Mouse (Mus musculus) ES-Bruce4 (cell line): ENCODE measurements around the gene Zkscan6. TPM values are rescaled to one million over a fixed set of nuclear protein-coding genes. Genes with fewer than 3 reads are reported as not detected.

Source experiments
- H3K27ac ChIP-seq: 2 replicates; pipeline ENCODE4 v1.5.1; 2012; ENCODE audit warnings: low read length, inconsistent platforms; ENCODE audit not compliant: insufficient read depth
- H3K27me3 ChIP-seq: 2 replicates; pipeline ENCODE4 v1.6.1; 2012; ENCODE audit warnings: mild to moderate bottlenecking, low read length, inconsistent platforms; ENCODE audit not compliant: control insufficient read depth, poor library complexity, insufficient read depth, severe bottlenecking
- H3K36me3 ChIP-seq: 2 replicates; pipeline ENCODE4 v1.6.1; 2012; ENCODE audit warnings: inconsistent platforms, mild to moderate bottlenecking, low read length, moderate library complexity; ENCODE audit not compliant: control insufficient read depth, poor library complexity, insufficient read depth, severe bottlenecking
- H3K4me1 ChIP-seq: one replicate; pipeline ENCODE4 v1.8.1; 2011; ENCODE audit warnings: low read length; ENCODE audit not compliant: control insufficient read depth, insufficient read depth
- H3K4me3 ChIP-seq: 2 replicates; pipeline ENCODE4 v1.5.1; 2011; ENCODE audit warnings: low read depth, mild to moderate bottlenecking, low read length
- H3K9ac ChIP-seq: 2 replicates; pipeline ENCODE4 v1.6.1; 2012; ENCODE audit warnings: low read depth, mild to moderate bottlenecking, inconsistent platforms; ENCODE audit not compliant: poor library complexity, severe bottlenecking
- H3K9me3 ChIP-seq: replicated peaks from 2 replicates; pipeline ENCODE4 v1.6.1; 2012; ENCODE audit warnings: mild to moderate bottlenecking, low read length, inconsistent platforms; ENCODE audit not compliant: control insufficient read depth, poor library complexity, insufficient read depth, severe bottlenecking
- CTCF ChIP-seq: IDR thresholded peaks from one replicate; pipeline ENCODE4 v1.8.1; 2011; ENCODE audit warnings: low read depth, low read length
- EP300 ChIP-seq: IDR thresholded peaks from 2 replicates; pipeline ENCODE4 v1.6.1; 2011; ENCODE audit warnings: low read depth, low read length; ENCODE audit not compliant: insufficient read depth
- POLR2A ChIP-seq: IDR thresholded peaks from one replicate; pipeline ENCODE4 v1.8.1; 2011; ENCODE audit warnings: low read length; ENCODE audit not compliant: insufficient read depth
- polyA plus RNA-seq: library from polyadenylated mRNA; stranded (reverse); fragments of >200 nt; gene quantifications from 2 replicates; pipeline ENCODE4 v1.2.4, GENCODE M21; 2011; ENCODE audit warnings: low read depth; ENCODE audit not compliant: missing spikeins, insufficient read depth, insufficient read length

The Zkscan6 gene
- polyA plus RNA-seq, 1 experiment: 6.7 TPM

- H3K9ac ChIP-seq: no peak overlapping the region
- no peak overlapping the region for H3K27ac ChIP-seq
- no peaks in the 10 kb centered on the region for H3K27me3 ChIP-seq
- TF ChIP-seq EP300 (no peak), CTCF (no peak), POLR2A (no peak)
- H3K9me3 ChIP-seq: no peaks in the 10 kb centered on the region
- H3K4me3 ChIP-seq: no peak overlapping the region
- H3K4me1 ChIP-seq: no peaks in the 10 kb centered on the region
- no peaks in the 10 kb centered on the region for H3K36me3 ChIP-seq
These were observed 54.5 kb downstream of the Zkscan6 start for GRCm38 (mm10) chr11:65861476-65861875.

DNA sequence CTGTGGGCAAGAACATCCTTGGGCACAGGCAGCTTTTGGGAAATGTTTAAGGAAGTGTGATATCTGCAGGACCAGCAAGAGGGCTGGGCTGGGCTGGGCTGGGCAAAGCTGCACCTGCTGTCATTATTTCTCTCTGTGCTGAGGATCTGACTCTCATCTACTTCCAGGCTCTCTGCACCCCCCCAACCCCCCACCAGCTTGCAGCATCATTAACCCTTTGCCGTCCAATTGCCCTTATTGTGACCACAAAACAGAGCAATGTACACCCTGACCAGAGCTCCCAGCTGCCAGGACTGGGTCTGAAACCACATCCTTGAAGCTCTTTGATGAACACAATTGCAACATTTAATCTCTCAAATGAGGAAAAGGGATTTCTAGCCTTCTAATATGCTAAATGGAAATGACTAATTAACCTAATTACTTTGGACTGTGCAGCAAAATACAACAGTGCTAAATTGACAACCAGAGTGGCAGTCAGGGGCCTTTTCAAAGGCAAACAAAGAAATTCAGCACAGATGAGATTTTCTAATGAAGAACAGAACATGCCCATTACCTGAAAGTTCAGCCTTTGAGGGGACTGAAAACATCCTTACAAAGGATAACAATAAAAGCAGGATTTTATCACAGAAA is 70.3 kb downstream of the Zkscan6 start:
- no peaks in the 10 kb centered on the region for H3K9me3 ChIP-seq
- H3K27ac ChIP-seq: no peak overlapping the region
- no peaks in the 10 kb centered on the region for H3K36me3 ChIP-seq
- H3K4me1 ChIP-seq: no peaks in the 10 kb centered on the region
- TF ChIP-seq EP300: no peak
- H3K4me3 ChIP-seq: no peak overlapping the region
- H3K9ac ChIP-seq: no peak overlapping the region
- no peaks in the 10 kb centered on the region for H3K27me3 ChIP-seq

Other genes starting within 250 kb of the Zkscan6 start
- 66.7 and 70.0 TPM in 2 replicates for gene Map2k4, start 18.9 kb upstream of the Zkscan6 start, polyA plus RNA-seq